Mouse (Mus musculus) layer of hippocampus, adult 18-20 months (tissue): ENCODE measurements at regions not wholly inside any gene's neighbourhood (a gene's known extent, or its start where the extent isn't known, plus 50 kb on each side); places are given as distances from the start of the nearest gene placed in this dataset.

ENCODE experiments used
- DNase-seq, 2 experiments: peaks; one replicate each; pipeline ENCODE4 v3.0.0; 2022; ENCODE audit warnings: low spot score in 2 of 2

DNA sequence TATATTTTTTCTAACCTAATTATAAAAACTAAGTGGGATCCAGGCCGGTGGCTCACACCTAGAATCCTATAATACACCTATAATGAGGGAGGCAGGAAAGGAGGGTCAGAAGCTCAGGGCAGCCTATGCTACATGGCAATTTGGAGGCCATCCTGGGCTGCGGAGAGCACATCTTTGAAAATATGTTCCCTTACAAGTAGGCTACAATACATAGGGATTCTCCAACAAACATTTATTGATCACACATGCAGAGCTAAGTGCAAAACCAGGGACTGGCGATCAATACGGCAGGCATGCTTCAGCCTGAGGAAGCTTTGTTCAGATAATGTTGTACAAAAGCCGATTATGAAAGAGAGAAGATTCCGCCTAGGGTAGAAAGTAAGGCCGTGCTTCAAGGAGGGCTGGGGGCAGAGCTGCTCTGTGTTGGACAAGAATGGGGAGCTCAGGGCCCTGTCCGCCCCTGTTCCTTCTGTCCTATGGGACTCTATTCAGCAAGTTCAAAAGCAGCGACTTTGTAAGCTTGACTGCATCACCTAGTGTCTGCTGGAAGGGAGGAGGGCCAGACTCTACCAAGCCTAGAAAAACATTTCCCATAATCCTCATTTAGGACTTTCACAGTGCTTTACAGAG lies 53.4 kb upstream of the Sgk1 start:
- no peak for DNase-seq

DNA sequence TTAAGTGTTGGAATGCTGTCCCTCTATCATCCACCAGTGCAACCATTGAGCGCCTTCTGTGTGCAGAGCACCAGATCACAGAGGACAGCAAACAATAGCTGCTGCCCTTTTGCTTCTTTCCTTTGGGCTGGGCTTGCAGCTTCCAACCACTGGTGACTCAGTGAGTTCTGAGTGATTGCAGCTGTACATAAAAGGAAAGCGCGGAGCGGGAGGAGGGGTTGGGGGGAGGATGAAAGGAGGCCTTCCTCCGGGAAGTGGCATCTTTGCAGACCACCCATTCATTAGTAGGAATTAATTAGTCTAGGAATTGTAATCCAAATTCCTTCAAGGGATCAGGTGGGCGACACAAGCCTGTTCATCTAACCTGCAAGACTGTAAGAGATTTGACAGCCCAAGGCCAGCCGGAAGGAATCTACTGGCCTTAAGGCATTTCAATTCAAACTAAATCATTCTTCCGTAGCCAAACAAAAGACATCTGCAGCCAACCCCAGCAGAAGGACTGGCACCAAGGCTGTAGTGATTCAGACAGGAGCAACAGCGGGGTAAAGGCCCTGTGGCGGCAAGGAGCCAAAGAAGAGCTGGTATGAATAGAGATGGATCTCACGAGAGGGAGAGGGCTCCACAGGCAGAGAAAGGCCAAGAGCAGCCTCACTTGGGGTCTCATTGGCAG lies 52.8 kb upstream of the Sgk1 start:
- no peak for DNase-seq

DNA sequence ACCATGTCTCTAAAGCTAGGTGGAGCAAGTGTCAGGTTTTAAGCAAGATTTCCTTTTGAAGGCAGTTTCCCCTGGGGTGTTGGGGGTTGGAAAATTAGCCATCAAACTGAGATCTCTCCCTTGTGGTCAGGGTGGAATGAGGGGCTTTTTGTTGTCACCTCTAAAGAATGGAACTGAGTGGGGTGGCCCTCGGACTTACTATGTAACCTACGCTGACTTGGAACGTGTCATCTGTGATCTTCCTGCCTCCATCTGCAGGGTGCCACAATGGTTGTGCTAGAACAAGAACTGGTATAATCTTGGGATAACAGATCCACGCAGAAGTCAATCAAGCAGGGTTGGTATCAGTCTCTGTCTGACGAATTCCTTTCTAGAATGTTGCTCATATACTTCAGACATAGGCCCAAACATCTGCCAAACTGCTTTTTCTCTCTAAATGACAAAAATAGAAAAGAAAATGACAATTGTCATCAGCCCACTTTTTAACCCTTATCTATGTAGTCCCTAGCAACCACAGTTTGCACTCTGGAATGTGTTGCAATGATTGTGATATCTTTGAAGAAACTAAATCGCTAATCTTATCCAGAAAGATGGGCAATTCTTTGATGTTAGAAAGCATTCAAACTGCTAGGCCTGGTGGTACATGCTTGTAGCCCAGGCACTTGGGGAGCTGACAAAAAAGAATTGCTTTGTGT lies 50.8 kb upstream of the Sgk1 start:
- no peak for DNase-seq
